Mouse (Mus musculus): ENCODE data around the gene Map3k13. TPM values are rescaled to one million over a fixed set of nuclear protein-coding genes. Genes with fewer than 3 reads are reported as not detected.

Gene Map3k13
- polyA plus RNA-seq, 2 experiments: 0.92 to 1.2 TPM

GRCm38 (mm10) chr16:21856134-21856533 is 62.0 kb downstream of the Map3k13 start:
- Histone ChIP-seq H3K9ac (ENCODE audit: low read depth, low read length, severe bottlenecking) (no peak overlapping the region), H3K4me1 (ENCODE audit: control insufficient read depth, insufficient read depth, low read length) (peaks cover 4% of the 10 kb centered on the region; the same call in 1 of the 2 replicates), H3K9me3 (ENCODE audit: control insufficient read depth, low read length) (no peaks in the 10 kb centered on the region), H3K4me3 (replicated peaks; ENCODE audit: low read length) (no peak overlapping the region), H3K27me3 (ENCODE audit: control insufficient read depth, insufficient read depth, low read length) (no peaks in the 10 kb centered on the region), H3K27ac (replicated peaks; ENCODE audit: low read depth, low read length) (no peak overlapping the region), H3K36me3 (ENCODE audit: control insufficient read depth, insufficient read depth, low read length) (no peaks in the 10 kb centered on the region), H3K4me2 (replicated peaks; ENCODE audit: low read depth, low read length, severe bottlenecking) (no peak overlapping the region)
- no peak for TF ChIP-seq POLR2A (IDR thresholded peaks at IDR 0.05; ENCODE audit: borderline replicate concordance, extremely low read depth, insufficient read depth, insufficient read length)
- 49% methylated on average over 5 of the region's 5 CpGs for WGBS
- no peak for ATAC-seq (ENCODE audit: low FRiP score, low read depth)
- no peak for DNase-seq (ENCODE audit: low spot score)

- no peaks in the 10 kb centered on the region for H3K36me3 ChIP-seq (ENCODE audit: control insufficient read depth, insufficient read depth, low read length)
- ATAC-seq (ENCODE audit: low FRiP score, low read depth) (no peak), DNase-seq (ENCODE audit: low spot score) (no peak)
- no peaks in the 10 kb centered on the region for H3K9me3 ChIP-seq (ENCODE audit: control insufficient read depth, low read length)
- 42% methylated on average over 4 of the region's 4 CpGs for WGBS
- no peaks in the 10 kb centered on the region for H3K27me3 ChIP-seq (ENCODE audit: control insufficient read depth, insufficient read depth, low read length)
- no peak overlapping the region for H3K4me2 ChIP-seq (replicated peaks; ENCODE audit: low read depth, low read length, severe bottlenecking)
- TF ChIP-seq POLR2A (IDR thresholded peaks at IDR 0.05; ENCODE audit: borderline replicate concordance, extremely low read depth, insufficient read depth, insufficient read length): no peak
- no peak overlapping the region for H3K4me3 ChIP-seq (replicated peaks; ENCODE audit: low read length)
- no peak overlapping the region for H3K27ac ChIP-seq (replicated peaks; ENCODE audit: low read depth, low read length)
- no peak overlapping the region for H3K9ac ChIP-seq (ENCODE audit: low read depth, low read length, severe bottlenecking)
- peaks cover 4% of the 10 kb centered on the region; the same call in 1 of the 2 replicates for H3K4me1 ChIP-seq (ENCODE audit: control insufficient read depth, insufficient read depth, low read length)
These were observed 63.0 kb downstream of the Map3k13 start for GRCm38 (mm10) chr16:21857126-21857644.

GRCm38 (mm10) chr16:21858163-21858562 is 64.0 kb downstream of the Map3k13 start:
- H3K27me3 ChIP-seq (ENCODE audit: control insufficient read depth, insufficient read depth, low read length): no peaks in the 10 kb centered on the region
- DNase-seq (ENCODE audit: low spot score) (no peak), ATAC-seq (ENCODE audit: low FRiP score, low read depth) (no peak)
- 70% methylated on average over 6 of the region's 6 CpGs for WGBS
- no peaks in the 10 kb centered on the region for H3K9me3 ChIP-seq (ENCODE audit: control insufficient read depth, low read length)
- H3K9ac ChIP-seq (ENCODE audit: low read depth, low read length, severe bottlenecking): no peak overlapping the region
- H3K36me3 ChIP-seq (ENCODE audit: control insufficient read depth, insufficient read depth, low read length): no peaks in the 10 kb centered on the region
- no peak overlapping the region for H3K4me3 ChIP-seq (replicated peaks; ENCODE audit: low read length)
- no peak overlapping the region for H3K4me2 ChIP-seq (replicated peaks; ENCODE audit: low read depth, low read length, severe bottlenecking)
- TF ChIP-seq POLR2A (IDR thresholded peaks at IDR 0.05; ENCODE audit: borderline replicate concordance, extremely low read depth, insufficient read depth, insufficient read length): no peak
- peaks cover 4% of the 10 kb centered on the region; the same call in 1 of the 2 replicates for H3K4me1 ChIP-seq (ENCODE audit: control insufficient read depth, insufficient read depth, low read length)
- no peak overlapping the region for H3K27ac ChIP-seq (replicated peaks; ENCODE audit: low read depth, low read length)

- TF ChIP-seq POLR2A (IDR thresholded peaks at IDR 0.05; ENCODE audit: borderline replicate concordance, extremely low read depth, insufficient read depth, insufficient read length): no peak
- DNase-seq (ENCODE audit: low spot score) (no peak), ATAC-seq (ENCODE audit: low FRiP score, low read depth) (no peak)
- Histone ChIP-seq H3K27me3 (ENCODE audit: control insufficient read depth, insufficient read depth, low read length) (no peaks in the 10 kb centered on the region), H3K27ac (replicated peaks; ENCODE audit: low read depth, low read length) (no peak overlapping the region), H3K4me3 (replicated peaks; ENCODE audit: low read length) (no peak overlapping the region), H3K36me3 (ENCODE audit: control insufficient read depth, insufficient read depth, low read length) (no peaks in the 10 kb centered on the region), H3K9me3 (ENCODE audit: control insufficient read depth, low read length) (no peaks in the 10 kb centered on the region), H3K4me2 (replicated peaks; ENCODE audit: low read depth, low read length, severe bottlenecking) (no peak overlapping the region), H3K9ac (ENCODE audit: low read depth, low read length, severe bottlenecking) (no peak overlapping the region), H3K4me1 (ENCODE audit: control insufficient read depth, insufficient read depth, low read length) (peaks cover 4% of the 10 kb centered on the region; the same call in 1 of the 2 replicates)
- 90% methylated on average over 8 of the region's 8 CpGs for WGBS
These were observed 64.7 kb downstream of the Map3k13 start for GRCm38 (mm10) chr16:21858882-21859281.

- H3K4me3 ChIP-seq (replicated peaks; ENCODE audit: low read length): no peak overlapping the region
- no peak for TF ChIP-seq POLR2A (IDR thresholded peaks at IDR 0.05; ENCODE audit: borderline replicate concordance, extremely low read depth, insufficient read depth, insufficient read length)
- no peak overlapping the region for H3K4me2 ChIP-seq (replicated peaks; ENCODE audit: low read depth, low read length, severe bottlenecking)
- 91% methylated on average over 3 of the region's 3 CpGs for WGBS
- no peaks in the 10 kb centered on the region for H3K36me3 ChIP-seq (ENCODE audit: control insufficient read depth, insufficient read depth, low read length)
- DNase-seq (ENCODE audit: low spot score) (no peak), ATAC-seq (ENCODE audit: low FRiP score, low read depth) (no peak)
- no peaks in the 10 kb centered on the region for H3K27me3 ChIP-seq (ENCODE audit: control insufficient read depth, insufficient read depth, low read length)
- no peaks in the 10 kb centered on the region for H3K9me3 ChIP-seq (ENCODE audit: control insufficient read depth, low read length)
- H3K9ac ChIP-seq (ENCODE audit: low read depth, low read length, severe bottlenecking): no peak overlapping the region
- no peak overlapping the region for H3K27ac ChIP-seq (replicated peaks; ENCODE audit: low read depth, low read length)
- H3K4me1 ChIP-seq (ENCODE audit: control insufficient read depth, insufficient read depth, low read length): no peaks in the 10 kb centered on the region
These were observed 68.3 kb downstream of the Map3k13 start for GRCm38 (mm10) chr16:21862448-21862847.

Data from limb, embryonic 14.5 days (tissue).